Mouse (Mus musculus): ENCODE data around the gene Fbxo22.
"Not testable (repeated sequence)": the region's sequence is repeated elsewhere in the genome, so short reads cannot be mapped to it uniquely, and the experiment has no call there.

The Fbxo22 gene

GRCm38 (mm10) chr9:55208790-55209481 lies at the start of gene Fbxo22:
Gene Fbxo22, plus strand, starts transcription at chr9:55208925.
- DNase-seq (ENCODE audit: low spot score): peak; percentile 91

- DNase-seq (ENCODE audit: low spot score): peak; percentile 68
Measured at GRCm38 (mm10) chr9:55170655-55171412, 37.9 kb upstream of the Fbxo22 start.

DNA sequence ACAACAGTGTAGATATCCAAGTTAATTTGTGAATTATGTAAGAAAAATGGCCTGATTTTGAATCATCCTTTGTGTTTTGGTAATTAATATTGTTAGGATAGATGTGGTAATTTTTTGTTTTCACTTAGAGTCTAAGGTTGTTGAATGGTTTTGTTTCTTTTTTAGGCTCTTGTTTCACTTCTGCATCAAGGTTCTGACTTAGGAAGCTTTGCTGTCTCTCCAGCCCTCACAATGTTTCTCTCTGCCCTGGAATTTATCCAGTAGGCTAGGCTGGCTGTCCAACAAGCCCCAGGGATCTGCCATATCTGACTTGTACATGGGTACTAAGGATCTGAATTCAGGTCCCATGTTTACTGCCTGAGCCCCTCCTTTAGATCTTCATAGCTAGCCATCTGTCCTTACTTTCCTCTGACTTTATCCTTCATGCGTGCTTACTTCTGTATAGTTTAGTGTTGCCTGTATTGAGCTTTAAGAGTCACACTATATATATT lies 36.5 kb upstream of the Fbxo22 start:
- no peak for DNase-seq (ENCODE audit: low spot score)

GRCm38 (mm10) chr9:55174235-55174634 lies 34.5 kb upstream of the Fbxo22 start:
- DNase-seq (ENCODE audit: low spot score): no peak

DNA sequence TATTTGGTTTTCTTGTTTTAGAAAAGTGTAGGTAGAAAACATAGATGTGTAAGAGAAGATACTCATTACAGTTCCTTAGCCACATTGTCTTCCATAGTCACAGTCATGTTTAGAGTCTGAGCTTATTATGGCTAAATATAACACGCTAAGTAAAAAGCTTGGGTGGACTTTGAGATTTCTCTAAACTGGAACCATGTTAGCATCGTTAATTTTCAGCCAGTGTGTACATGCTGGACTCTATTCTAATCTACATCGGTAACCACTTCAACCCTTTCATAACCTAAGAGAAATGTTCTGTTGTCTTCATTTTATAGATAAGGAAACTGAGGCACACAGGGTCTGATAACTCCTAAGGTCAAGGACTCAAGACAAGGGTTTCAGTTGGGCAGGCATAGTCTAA lies 12.8 kb upstream of the Fbxo22 start:
- no peak for DNase-seq (ENCODE audit: low spot score)

GRCm38 (mm10) chr9:55198260-55198659 lies 10.5 kb upstream of the Fbxo22 start:
- DNase-seq (ENCODE audit: low spot score): no peak

DNA sequence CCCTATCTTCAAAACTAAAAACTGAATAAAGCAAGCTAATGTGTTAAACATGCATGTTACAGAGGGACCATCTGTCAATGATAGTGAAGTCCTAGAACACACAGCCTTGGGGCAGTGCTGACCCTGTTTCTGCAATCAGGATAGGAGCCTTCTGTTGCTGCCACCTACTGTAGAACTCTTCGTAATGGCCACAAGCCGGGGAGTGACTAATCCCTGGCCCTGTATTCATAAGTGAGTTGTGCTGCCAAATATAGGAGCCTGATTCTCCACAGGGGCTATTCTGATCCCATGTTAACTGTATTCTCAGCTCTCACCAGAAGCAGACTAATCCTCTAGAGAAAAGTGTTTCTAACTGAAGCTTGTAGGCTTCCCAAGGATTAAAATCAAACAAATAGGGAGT lies 9.4 kb upstream of the Fbxo22 start:
- peak; percentile 40 for DNase-seq (ENCODE audit: low spot score)

GRCm38 (mm10) chr9:55208458-55208789 lies 301 bp upstream of the Fbxo22 start:
- no peak for DNase-seq (ENCODE audit: low spot score)

DNA sequence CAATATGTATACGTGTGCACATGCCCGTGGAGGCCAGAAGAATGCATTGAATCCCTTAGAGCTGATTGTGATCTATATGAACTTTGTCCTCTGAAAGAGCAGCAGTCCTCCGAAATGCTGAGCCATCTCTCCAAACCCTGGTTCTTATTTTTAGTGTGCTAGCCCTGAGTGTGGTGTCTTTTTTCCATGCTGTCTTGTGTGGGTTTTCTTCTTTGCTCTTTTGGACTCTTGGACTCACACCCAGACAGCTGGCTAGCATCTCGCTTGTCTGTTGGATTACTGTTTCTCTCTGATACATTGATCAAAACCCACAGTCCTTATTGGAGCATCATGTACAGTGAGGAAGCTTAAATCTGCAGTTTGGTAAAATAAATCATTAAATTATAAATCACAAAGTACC lies 2.9 kb downstream of the Fbxo22 start:
- DNase-seq (ENCODE audit: low spot score): no peak

- DNase-seq (ENCODE audit: low spot score): no peak
Measured at GRCm38 (mm10) chr9:55213396-55213795, 4.7 kb downstream of the Fbxo22 start.

DNA sequence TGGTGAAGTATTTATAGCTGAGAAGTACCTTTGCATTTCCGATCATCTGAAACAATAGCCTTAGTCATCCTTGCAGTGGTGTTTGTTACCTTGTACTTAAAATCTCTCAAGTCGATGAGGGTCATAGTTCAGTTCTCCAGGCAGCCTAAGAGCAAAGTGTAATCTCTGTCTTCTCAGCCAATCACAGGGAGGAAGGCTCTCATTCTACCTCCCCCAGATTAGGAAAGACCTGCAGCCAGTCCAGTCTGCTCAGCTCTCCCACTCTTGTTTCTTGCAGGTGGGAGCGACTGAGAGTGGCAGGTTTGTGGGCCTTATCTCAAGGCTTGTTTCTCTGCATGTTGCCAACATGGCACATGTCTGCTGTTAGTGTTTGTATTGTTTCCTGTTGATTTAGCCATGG lies 6.3 kb downstream of the Fbxo22 start:
- no peak for DNase-seq (ENCODE audit: low spot score)

DNA sequence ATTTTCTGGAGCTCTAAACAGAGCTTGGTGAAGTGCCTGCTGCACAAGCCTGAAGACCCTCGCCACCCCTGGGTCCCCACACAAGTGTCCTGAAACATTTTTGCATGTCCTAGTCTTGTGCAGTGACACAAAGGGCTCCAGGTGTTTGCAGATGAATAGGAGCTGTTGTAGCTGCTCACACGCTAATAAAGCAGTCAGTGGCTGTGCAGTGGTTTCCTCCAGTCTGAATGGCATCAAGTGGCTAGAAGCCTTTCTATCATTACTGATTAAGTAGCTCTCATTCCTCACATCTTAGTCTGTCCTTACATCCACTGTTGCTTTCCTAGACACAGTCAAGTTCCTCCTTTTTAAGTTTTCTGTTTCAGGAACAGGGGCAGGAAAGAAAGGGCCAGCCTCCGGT lies 6.9 kb downstream of the Fbxo22 start:
- no peak for DNase-seq (ENCODE audit: low spot score)

GRCm38 (mm10) chr9:55216078-55216477 lies 7.4 kb downstream of the Fbxo22 start:
- no peak for DNase-seq (ENCODE audit: low spot score)

GRCm38 (mm10) chr9:55217381-55217780 lies 8.7 kb downstream of the Fbxo22 start:
- DNase-seq (ENCODE audit: low spot score): no peak

GRCm38 (mm10) chr9:55225165-55225737 lies 16.5 kb downstream of the Fbxo22 start:
- DNase-seq (ENCODE audit: low spot score): no peak

- DNase-seq (ENCODE audit: low spot score): no peak
Measured at GRCm38 (mm10) chr9:55226251-55226650, 17.5 kb downstream of the Fbxo22 start.

DNA sequence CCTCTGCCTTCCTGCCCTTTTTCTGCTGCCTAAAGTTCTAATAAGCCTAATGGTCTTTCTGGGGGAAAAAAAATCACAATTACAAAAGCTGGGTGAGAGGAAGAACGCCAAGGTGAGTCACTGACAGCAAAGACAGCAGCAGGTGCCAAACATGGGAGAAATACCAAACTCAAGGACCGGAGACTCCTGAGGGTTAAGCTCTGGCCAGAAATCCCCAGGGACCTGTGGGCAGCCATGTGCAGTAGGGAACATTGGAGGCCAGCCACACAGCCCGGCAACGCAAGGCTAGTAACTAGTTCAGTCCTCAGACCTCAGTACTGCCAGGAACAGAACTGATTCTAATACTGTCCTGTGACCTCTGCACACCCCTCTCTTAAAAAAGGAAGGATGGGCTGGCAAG lies 19.4 kb downstream of the Fbxo22 start:
- peak; percentile 72 for DNase-seq (ENCODE audit: low spot score)

DNA sequence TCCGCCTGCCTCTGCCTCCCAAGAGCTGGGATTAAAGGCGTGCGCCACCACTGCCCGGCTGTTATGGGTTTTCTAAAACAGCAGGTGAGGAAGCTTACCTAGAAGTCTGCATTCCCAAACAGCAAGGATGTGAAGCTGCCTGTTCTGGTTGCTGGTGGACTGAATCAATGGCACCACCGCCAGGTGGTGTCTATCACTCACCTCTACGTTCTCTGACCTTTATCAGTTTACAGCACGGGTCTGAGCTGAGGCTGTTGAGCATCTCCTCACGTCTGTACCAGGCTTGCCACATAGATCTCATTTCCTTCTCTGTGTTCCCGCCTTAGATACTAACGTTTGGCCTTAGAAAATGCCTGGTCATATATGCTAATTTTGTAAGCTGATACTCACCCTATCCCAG lies 20.3 kb downstream of the Fbxo22 start:
- DNase-seq (ENCODE audit: low spot score): no peak

DNA sequence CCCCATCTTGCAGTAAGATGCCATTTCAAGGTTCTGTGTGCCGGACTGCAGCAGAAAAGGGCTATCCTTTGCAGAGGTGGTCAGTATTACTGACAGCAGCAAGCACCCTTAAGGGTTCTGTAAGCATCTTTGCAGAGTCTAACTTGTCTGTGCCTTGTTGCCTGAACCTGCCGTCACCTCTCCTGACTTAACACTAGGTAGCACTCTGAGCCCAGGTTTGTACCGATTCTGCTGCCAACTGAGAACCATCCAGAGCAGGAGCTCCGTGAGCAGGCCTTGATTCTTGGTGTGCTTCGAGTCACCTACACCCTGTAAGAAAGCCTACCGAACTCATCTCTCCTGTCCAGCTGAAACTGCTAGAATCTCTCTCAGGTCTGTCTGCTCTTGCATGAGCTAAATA lies 22.8 kb downstream of the Fbxo22 start:
- peak; percentile 29 for DNase-seq (ENCODE audit: low spot score)

- DNase-seq (ENCODE audit: low spot score): no peak
Measured at GRCm38 (mm10) chr9:55232110-55232509, 23.4 kb downstream of the Fbxo22 start.

DNA sequence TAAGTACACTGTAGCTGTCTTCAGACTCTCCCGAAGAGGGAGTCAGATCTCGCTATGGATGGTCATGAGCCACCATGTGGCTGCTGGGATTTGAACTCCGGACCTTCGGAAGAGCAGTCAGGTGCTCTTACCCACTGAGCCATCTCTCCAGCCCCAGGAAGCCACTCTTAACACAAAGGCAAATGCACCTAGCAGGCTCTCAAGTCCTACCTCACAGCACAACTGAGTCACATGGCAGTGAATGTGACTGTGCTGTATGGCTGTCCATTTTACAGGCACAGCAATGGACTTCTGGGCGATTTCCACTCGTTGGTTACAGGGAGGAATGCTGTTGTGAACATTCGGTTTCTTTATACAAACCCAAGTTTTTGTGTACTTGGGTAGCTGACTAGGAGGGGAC lies 23.9 kb downstream of the Fbxo22 start:
- DNase-seq (ENCODE audit: low spot score): no peak

DNA sequence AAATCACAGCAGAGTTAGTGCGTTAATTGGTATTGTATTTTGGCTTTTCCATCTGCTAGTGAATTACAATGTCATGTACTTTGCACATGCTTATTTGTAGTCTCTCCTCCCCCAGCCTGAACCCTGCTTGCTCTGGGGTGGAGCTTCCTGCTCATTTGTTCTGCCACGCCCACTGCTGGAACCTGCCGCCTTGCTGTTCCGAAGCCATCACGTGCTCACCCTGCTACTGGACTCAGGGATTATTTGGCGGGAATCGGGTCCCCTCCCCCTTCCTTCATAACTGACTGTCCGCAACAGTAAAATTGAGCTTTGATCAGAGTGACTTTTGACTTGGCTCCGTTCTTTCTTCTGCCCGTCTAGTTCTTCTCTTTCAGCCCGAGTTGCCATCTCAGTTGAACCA lies 24.4 kb downstream of the Fbxo22 start:
- not testable (repeated sequence) for DNase-seq (ENCODE audit: low spot score)
